Mouse (Mus musculus): ENCODE data around the gene Rrp9. TPM values are rescaled to one million over a fixed set of nuclear protein-coding genes. Genes with fewer than 3 reads are reported as not detected.

Gene Rrp9
- polyA plus RNA-seq (2015; fragmentation: Nextera tagmentation; extraction: Ambion mirVana) = 42.3 and 43.7 TPM in 2 replicates

DNA sequence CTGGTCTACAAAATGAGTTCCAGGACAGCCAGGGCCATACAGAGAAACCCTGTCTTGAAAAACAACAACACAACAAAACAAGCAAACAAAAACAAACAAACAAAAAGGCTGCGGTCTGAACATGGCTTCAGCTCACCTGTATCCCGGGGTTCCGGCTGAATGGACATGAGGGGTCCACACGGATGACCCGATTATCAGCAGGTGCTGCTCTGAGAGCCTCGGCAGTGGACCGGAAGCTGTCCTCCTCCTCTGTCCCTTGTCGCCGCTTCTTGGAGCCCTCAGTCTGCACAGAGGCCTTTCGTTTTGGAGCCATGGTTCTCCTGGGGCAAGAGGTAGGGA, at the start of gene Rrp9:
TSS of gene Rrp9 (plus strand) at position 301 of the 339 bp plus-strand sequence.
- H3K36me3 ChIP-seq = peaks cover 8% of the 10 kb centered on the region
- H3K4me1 ChIP-seq (replicated peaks) = peaks cover 46% of the 10 kb centered on the region
- 0 out of 2 replicates have a peak within 1 kb of the TSS, but pooled peaks have one; percentile 0 for H3K4me3 ChIP-seq
- WGBS = 91% methylated on average over 10 of the region's 10 CpGs
- H3K27me3 ChIP-seq = no peaks in the 10 kb centered on the region
- H3K27ac ChIP-seq (replicated peaks) = peak within 1 kb of the TSS; percentile 18; the same call in 1 of the 2 replicates
- H3K9ac ChIP-seq = peak within 1 kb of the TSS; percentile 49
- ATAC-seq (ENCODE audit: low read depth) = no peak
- H3K4me2 ChIP-seq = peak within 1 kb of the TSS; percentile 26
- no peaks in the 10 kb centered on the region for H3K9me3 ChIP-seq

DNA sequence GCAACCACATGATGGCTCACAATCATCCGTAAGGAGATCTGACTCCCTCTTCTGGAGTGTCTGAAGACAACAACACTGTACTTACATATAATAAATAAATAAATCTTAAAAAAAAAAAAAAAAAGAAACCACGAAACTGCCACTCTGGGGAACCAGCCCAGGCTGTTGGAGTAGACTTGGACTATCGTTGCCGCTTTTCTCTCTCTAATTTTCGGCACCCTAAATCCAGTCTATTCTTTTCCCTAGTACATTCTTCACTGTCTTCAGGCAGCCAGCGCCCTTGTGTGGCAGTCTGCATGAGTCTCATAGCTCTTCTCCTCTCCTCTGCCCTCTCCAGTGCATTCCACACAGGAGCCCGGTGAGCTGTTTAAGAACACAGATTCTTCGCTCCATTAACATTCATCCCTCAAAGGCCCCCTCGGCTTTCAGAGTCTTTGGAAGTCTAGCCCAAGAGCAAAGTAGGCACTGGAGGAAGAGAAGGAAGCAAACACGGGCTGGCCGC, 47.0 kb upstream of the Rrp9 start:
- H3K27me3 ChIP-seq = no peaks in the 10 kb centered on the region
- H3K4me3 ChIP-seq = peak overlapping the region; percentile 87
- WGBS = 13% methylated on average over 11 of the region's 11 CpGs
- peak overlapping the region; percentile 98 for H3K27ac ChIP-seq (replicated peaks)
- peak overlapping the region; percentile 70 for H3K4me2 ChIP-seq
- peak; percentile 68 for ATAC-seq (ENCODE audit: low read depth)
- H3K9me3 ChIP-seq = no peaks in the 10 kb centered on the region
- peaks cover 32% of the 10 kb centered on the region for H3K36me3 ChIP-seq
- H3K9ac ChIP-seq = peak overlapping the region; percentile 79
- H3K4me1 ChIP-seq (replicated peaks) = peaks cover 19% of the 10 kb centered on the region

DNA sequence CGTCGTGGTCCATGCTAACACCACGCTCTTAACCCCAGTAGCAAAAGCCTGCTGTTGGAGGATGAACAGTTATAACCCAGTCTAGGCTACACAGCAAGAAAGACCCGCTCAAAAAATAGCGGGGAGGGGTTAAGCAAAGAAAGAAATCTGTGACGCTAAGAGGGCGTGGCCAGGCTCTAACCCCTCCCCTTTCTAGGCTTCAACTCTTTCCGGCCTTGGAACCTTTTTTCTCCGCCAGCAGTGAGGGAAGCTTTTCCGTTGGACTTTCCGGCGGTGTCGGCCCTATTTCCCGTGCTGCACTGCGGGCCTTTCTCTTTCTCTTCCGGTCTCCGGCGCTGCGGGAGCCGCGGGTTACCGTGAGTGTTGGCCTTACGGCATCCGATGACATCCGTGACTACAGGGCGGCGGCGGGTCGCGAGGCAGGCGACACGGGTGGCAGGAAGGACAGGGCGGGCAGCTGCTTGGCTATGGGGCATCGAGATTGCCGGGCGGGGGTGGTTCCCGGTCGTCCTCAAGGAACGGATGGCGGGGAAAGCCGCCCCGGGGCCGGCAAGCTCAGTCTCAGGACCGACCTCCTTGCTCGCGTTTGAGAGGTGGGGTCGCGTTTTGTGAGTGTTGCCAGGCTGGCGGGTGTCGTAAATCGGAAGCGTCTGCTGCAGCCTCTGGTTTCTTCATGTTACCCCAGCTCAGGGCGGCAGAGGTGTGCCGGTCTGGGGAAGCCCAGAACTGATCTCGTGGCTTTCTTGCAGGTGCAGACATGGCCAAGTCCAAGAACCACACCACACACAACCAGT, 46.3 kb upstream of the Rrp9 start, which contains the start of gene Rpl29:
TSS of gene Rpl29 (plus strand) at position 234 of the 794 bp plus-strand sequence.
- WGBS = under 1% methylated on average over 55 of the region's 55 CpGs
- peak; percentile 93 for ATAC-seq (ENCODE audit: low read depth)

DNA sequence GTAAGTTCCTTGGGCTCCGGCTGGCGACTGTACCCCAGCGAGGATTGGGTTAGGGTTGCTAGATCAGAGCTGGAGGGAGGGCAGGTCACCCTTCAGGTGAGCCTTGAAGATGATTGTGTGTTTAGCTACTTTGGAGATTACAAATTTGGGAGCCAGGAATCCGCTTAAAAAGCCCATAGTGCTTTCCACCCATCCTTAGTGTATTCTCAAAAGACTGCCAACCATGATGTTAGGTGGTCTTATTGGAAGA, 45.8 kb upstream of the Rrp9 start:
- Histone ChIP-seq H3K4me3 (peak overlapping the region; percentile 87), H3K4me2 (peak overlapping the region; percentile 89), H3K9me3 (no peaks in the 10 kb centered on the region), H3K36me3 (peaks cover 40% of the 10 kb centered on the region), H3K27ac (replicated peaks) (peak overlapping the region; percentile 98), H3K4me1 (replicated peaks) (peaks cover 19% of the 10 kb centered on the region), H3K9ac (peak overlapping the region; percentile 98), H3K27me3 (no peaks in the 10 kb centered on the region)
- under 1% methylated on average over 4 of the region's 4 CpGs for WGBS
- no peak for ATAC-seq (ENCODE audit: low read depth)

More for the DNA sequence above, 46.3 kb upstream of the Rrp9 start, which contains the start of gene Rpl29:
- Histone ChIP-seq H3K4me3 (peak within 1 kb of the TSS; percentile 87), H3K9me3 (no peaks in the 10 kb centered on the region), H3K27me3 (no peaks in the 10 kb centered on the region), H3K4me2 (peak within 1 kb of the TSS; percentile 89), H3K9ac (peak within 1 kb of the TSS; percentile 98), H3K27ac (replicated peaks) (peak within 1 kb of the TSS; percentile 98), H3K36me3 (peaks cover 38% of the 10 kb centered on the region), H3K4me1 (replicated peaks) (peaks cover 19% of the 10 kb centered on the region)

DNA sequence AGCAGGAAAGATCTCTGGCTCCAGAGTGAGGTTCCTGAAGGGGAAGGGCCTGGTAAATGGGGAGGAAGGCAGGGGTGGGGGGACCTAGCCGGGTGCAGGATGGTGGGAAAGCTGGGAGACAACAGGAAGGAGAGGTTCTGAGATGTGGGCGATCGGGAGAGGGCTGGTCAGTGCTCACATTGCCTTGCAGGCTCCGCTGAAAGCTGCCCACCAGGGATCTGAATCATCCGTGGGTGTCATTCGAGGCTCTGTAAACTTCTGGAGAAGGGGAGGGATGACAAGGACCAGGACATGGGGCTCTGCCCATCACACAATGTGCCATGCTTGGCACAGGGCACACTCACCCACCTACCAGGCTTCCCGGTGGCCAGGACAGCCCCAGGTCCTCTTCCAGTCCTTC, 42.4 kb upstream of the Rrp9 start:
- H3K9ac ChIP-seq = peak overlapping the region; percentile 17; the same call in 1 of the 2 replicates
- H3K27me3 ChIP-seq = no peaks in the 10 kb centered on the region
- H3K4me2 ChIP-seq = no peak overlapping the region
- H3K27ac ChIP-seq (replicated peaks) = no peak overlapping the region
- H3K36me3 ChIP-seq = peaks cover 40% of the 10 kb centered on the region
- H3K9me3 ChIP-seq = no peaks in the 10 kb centered on the region
- H3K4me1 ChIP-seq (replicated peaks) = peaks cover 35% of the 10 kb centered on the region
- WGBS = 78% methylated on average over 7 of the region's 7 CpGs
- H3K4me3 ChIP-seq = no peak overlapping the region
- ATAC-seq (ENCODE audit: low read depth) = no peak

DNA sequence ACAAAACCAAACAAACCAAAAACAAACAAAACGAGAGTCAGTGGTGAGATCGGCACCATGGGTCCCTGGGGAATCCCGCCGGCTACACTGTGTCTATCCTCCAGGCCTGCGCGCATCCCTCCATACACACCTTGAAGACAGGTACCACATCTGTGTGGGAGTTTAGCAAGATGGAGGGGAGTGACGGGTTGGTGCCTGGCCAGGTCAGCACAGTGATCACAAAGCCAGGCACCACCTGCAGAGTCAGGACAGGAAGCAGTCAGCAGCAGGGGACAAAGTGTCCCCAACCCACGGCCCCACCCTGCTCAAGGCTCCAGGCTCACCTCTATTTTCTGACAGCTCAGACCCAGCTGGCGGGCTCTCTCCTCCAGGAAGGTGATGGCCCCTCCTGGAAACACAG, 39.2 kb upstream of the Rrp9 start:
- ATAC-seq (ENCODE audit: low read depth) = no peak
- Histone ChIP-seq H3K27me3 (no peaks in the 10 kb centered on the region), H3K4me1 (replicated peaks) (peaks cover 25% of the 10 kb centered on the region), H3K9me3 (no peaks in the 10 kb centered on the region), H3K27ac (replicated peaks) (no peak overlapping the region), H3K36me3 (peaks cover 31% of the 10 kb centered on the region), H3K4me3 (no peak overlapping the region), H3K9ac (peak overlapping the region; percentile 26; the same call in 1 of the 2 replicates), H3K4me2 (no peak overlapping the region)
- 89% methylated on average over 9 of the region's 9 CpGs for WGBS

DNA sequence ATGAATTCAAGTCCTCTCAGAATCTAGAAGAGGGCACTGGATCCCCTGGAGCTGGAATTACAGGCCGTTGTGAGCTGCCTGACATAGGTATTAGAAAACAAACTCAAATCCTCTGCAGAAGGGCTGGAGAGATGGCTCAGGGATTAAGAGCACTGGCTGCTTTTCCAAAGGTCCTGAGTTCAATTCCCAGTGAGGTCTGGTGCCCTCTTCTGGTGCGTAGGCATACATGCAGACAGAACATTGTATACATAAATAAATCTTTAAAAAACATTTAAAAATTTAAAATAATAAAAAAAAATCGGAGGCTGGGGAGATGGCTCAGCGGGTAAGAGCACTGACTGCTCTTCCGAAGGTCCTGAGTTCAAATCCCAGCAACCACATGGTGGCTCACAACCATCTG, 33.1 kb upstream of the Rrp9 start:
- H3K9me3 ChIP-seq = no peaks in the 10 kb centered on the region
- no peaks in the 10 kb centered on the region for H3K27me3 ChIP-seq
- ATAC-seq (ENCODE audit: low read depth) = no peak
- no peak overlapping the region for H3K9ac ChIP-seq
- H3K36me3 ChIP-seq = no peaks in the 10 kb centered on the region
- 82% methylated on average over 5 of the region's 5 CpGs for WGBS
- no peak overlapping the region for H3K4me3 ChIP-seq
- H3K4me1 ChIP-seq (replicated peaks) = peaks cover 36% of the 10 kb centered on the region
- H3K4me2 ChIP-seq = no peak overlapping the region
- H3K27ac ChIP-seq (replicated peaks) = no peak overlapping the region

DNA sequence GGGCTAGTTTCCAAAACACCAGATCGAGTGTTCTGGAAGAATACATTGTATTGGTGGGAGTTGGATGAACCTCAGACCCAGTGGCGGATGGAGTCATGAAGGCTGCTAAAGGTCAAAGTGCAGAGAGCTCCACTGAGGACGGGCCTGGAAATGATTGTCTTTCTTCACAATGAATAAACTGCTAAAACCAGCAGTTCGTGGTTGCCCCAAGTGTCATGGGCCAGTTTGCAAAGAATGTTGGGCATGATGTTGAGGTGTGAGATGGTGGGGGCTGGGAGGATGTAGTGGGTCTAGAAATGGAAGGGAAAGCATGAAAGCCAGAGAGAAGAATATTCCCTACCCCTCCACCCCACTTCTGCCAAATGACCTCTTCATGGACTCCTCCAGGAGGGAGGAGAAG, 30.9 kb upstream of the Rrp9 start:
- H3K9me3 ChIP-seq = no peaks in the 10 kb centered on the region
- no peak overlapping the region for H3K27ac ChIP-seq (replicated peaks)
- no peak overlapping the region for H3K9ac ChIP-seq
- ATAC-seq (ENCODE audit: low read depth) = no peak
- H3K4me3 ChIP-seq = no peak overlapping the region
- H3K27me3 ChIP-seq = no peaks in the 10 kb centered on the region
- WGBS = 78% methylated on average over 4 of the region's 4 CpGs
- peaks cover 40% of the 10 kb centered on the region for H3K4me1 ChIP-seq (replicated peaks)
- H3K36me3 ChIP-seq = no peaks in the 10 kb centered on the region
- H3K4me2 ChIP-seq = no peak overlapping the region

DNA sequence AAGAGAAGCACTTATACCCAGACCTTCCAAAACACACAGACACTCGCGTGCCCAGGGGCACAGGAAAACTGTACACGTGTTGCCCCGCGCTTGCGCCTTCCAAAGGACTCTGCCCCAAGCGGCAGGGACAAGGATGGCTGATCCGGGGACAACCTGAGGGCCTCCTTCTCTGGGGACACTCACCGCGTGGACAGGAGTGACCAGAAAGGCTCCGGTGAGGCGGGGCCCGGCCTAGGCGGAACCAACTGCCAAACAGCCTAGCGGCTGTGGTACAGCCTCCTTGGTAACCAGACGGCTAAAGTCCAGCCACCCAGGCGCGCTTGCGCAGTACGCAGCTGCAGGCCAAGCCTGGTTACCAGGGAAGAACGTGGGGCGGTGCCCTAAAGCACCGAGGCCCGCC, 28.4 kb upstream of the Rrp9 start, which contains the start of the genes Abhd14b and Abhd14a:
TSS of gene Abhd14b (plus strand) at position 112 of the 400 bp plus-strand sequence.
TSS of gene Abhd14a (minus strand) at position 331 of the 400 bp plus-strand sequence.
- Histone ChIP-seq H3K4me2 (peak within 1 kb of the TSS; percentile 77), H3K4me3 (peak within 1 kb of the TSS; percentile 56), H3K27me3 (no peaks in the 10 kb centered on the region), H3K9me3 (no peaks in the 10 kb centered on the region), H3K36me3 (no peaks in the 10 kb centered on the region), H3K9ac (peak within 1 kb of the TSS; percentile 80), H3K4me1 (replicated peaks) (peaks cover 61% of the 10 kb centered on the region), H3K27ac (replicated peaks) (peak within 1 kb of the TSS; percentile 78)
- ATAC-seq (ENCODE audit: low read depth) = peak; percentile 68
- under 1% methylated on average over 24 of the region's 24 CpGs for WGBS

DNA sequence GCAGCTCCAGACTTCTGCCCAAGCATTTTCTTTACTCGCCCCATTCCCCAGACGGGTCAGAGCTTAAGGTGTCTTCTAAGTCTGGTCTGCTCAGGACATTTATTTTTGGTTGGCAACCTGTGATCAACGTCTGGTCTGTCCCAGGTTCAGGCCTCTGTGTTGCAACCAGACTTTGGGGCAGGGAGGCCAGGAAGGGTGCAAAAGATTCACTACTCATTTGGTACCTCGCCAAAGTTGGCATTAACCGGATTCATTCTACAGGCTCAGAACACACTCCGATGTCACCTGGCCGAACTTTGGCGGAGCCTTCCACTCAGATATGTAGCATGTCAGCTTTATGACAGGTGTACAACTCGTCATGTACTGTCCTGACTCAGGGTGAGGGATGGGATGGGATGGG, 27.8 kb upstream of the Rrp9 start:
- 44% methylated on average over 9 of the region's 9 CpGs for WGBS
- peak overlapping the region; percentile 75; the same call in 1 of the 2 replicates for H3K27ac ChIP-seq (replicated peaks)
- peak overlapping the region; percentile 77 for H3K4me2 ChIP-seq
- H3K9ac ChIP-seq = peak overlapping the region; percentile 80
- peak overlapping the region; percentile 56 for H3K4me3 ChIP-seq
- H3K36me3 ChIP-seq = no peaks in the 10 kb centered on the region
- ATAC-seq (ENCODE audit: low read depth) = peak; percentile 11; the same call in 1 of the 2 replicates
- H3K27me3 ChIP-seq = no peaks in the 10 kb centered on the region
- no peaks in the 10 kb centered on the region for H3K9me3 ChIP-seq
- peaks cover 68% of the 10 kb centered on the region for H3K4me1 ChIP-seq (replicated peaks)

DNA sequence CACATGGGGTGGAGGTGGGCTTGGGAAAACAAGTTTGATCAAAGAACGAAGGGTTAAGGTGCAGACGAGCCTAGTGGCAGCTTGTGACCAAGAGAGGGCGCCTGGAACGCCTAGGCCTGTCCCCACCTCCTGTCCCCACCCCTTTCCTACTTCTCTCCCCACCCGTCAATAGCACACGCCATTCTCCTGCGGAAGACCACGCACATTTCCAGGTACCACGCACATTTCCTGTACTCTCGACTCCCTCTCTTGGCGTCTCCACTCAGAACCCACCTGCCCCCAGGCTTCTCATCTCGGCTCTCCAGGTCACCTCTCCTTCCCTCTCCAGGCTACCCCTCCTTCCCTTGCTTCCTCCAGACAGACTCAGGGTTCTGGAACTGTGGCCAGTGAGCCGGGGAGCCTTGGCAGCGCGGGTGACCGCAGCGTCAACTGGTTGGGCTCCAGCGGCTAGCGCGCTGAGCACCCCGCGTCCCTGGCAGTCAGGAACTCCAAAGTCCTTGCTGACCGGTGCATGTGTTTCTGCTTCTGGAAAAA, 27.2 kb upstream of the Rrp9 start:
- Histone ChIP-seq H3K9ac (peak overlapping the region; percentile 75), H3K27ac (replicated peaks) (peak overlapping the region; percentile 75), H3K9me3 (no peaks in the 10 kb centered on the region), H3K27me3 (no peaks in the 10 kb centered on the region), H3K4me3 (peak overlapping the region; percentile 43), H3K4me1 (replicated peaks) (peaks cover 71% of the 10 kb centered on the region), H3K4me2 (peak overlapping the region; percentile 77), H3K36me3 (no peaks in the 10 kb centered on the region)
- 2% methylated on average over 23 of the region's 23 CpGs for WGBS
- ATAC-seq (ENCODE audit: low read depth) = peak; percentile 44; the same call in 1 of the 2 replicates

DNA sequence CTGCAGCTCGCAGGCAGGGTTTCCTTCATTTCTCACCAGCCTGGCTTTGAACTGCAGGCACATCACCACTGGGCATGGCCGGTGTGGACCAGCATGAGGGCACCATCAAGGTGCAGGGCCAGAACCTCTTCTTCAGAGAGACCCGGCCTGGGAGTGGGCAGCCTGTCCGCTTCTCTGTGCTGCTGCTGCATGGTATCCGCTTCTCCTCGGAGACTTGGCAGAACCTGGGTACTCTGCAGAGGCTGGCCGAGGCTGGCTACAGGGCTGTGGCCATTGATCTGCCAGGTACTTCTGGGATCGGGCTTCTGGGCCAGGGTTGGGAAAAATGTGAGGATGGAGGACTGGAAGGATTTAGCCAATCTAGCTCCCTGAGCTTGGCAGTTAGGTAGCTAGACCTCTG, 25.8 kb upstream of the Rrp9 start:
- Histone ChIP-seq H3K27me3 (no peaks in the 10 kb centered on the region), H3K4me2 (no peak overlapping the region), H3K9ac (peak overlapping the region; percentile 13; the same call in 1 of the 2 replicates), H3K4me3 (no peak overlapping the region), H3K27ac (replicated peaks) (no peak overlapping the region), H3K9me3 (no peaks in the 10 kb centered on the region), H3K4me1 (replicated peaks) (peaks cover 78% of the 10 kb centered on the region), H3K36me3 (no peaks in the 10 kb centered on the region)
- no peak for ATAC-seq (ENCODE audit: low read depth)
- 91% methylated on average over 8 of the region's 8 CpGs for WGBS
